Mouse (Mus musculus) spleen, adult 2 months (tissue): Measurements from ENCODE around the gene Slc15a4.

Experiments used
- CTCF ChIP-seq: fragments of 200-500 bp; IDR thresholded peaks from 2 replicates; pipeline ENCODE4 v1.5.1; 2011; ENCODE audit warnings: mild to moderate bottlenecking, inconsistent platforms; ENCODE audit not compliant: insufficient read depth, insufficient read length, insufficient replicate concordance; ENCODE audit errors: extremely low read depth
- POLR2A ChIP-seq: fragments of 200-500 bp; IDR thresholded peaks from 2 replicates; pipeline ENCODE4 v1.6.1; 2011; ENCODE audit warnings: low read depth, low read length, inconsistent platforms

- TF ChIP-seq CTCF (no peak), POLR2A (peak; percentile 20)
These were observed 17.2 kb downstream of the Slc15a4 start for GRCm38 (mm10) chr5:127615459-127615858.
